Mouse (Mus musculus) liver, postnatal 0 days (tissue): ENCODE results near the gene Lrrc20.

ENCODE experiments used
- CTCF ChIP-seq: sonication (generic); IDR thresholded peaks from 2 replicates; pipeline ENCODE4 v1.5.1; 2016; ENCODE audit warnings: antibody characterized with exemption, low read depth
- EP300 ChIP-seq: IDR thresholded peaks from 2 replicates; pipeline ENCODE4 v1.6.1; 2016; ENCODE audit warnings: antibody characterized with exemption, low read depth, mild to moderate bottlenecking

DNA sequence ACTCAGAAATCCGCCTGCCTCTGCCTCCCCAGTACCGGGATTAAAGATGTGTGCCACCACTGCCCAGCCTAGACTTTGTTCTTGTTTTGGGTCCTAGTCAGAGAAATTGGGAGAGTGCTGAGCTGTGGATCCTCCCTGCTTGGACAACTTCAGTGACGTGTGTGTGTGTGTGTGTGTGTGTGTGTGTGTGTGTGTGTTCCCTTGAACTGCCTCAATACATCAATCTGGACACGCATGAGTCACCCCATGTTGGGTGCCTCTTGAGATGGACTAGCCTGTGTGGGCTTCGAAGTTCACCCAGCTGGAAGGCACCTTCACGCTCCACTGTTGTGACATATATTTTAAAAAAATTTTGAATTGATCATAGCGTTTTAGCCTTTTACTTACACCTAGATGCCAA is 7.2 kb downstream of the Lrrc20 start:
- TF ChIP-seq CTCF, result no peak
- TF ChIP-seq EP300, result no peak
